Mouse (Mus musculus) midbrain, postnatal 0 days (tissue): ENCODE results near the gene Dock8. TPM values are rescaled to one million over a fixed set of nuclear protein-coding genes. Genes with fewer than 3 reads are reported as not detected.

Experiments used
- ATAC-seq: fragments of 200-750 bp; cut with Nextera tagmentation; 2 replicates; pipeline ENCODE4 v1.8.0; 2017; ENCODE audit warnings: moderate number of reproducible peaks, mild to moderate bottlenecking, moderate TSS enrichment, moderate library complexity; ENCODE audit not compliant: low FRiP score
- DNase-seq: peaks from one replicate; pipeline ENCODE4 v3.0.0-alpha.2; 2015; ENCODE audit warnings: low spot score
- H3K27ac ChIP-seq: fragments of 300-500 bp; sonication (generic); 2 replicates; pipeline ENCODE4 v1.5.1; 2014; ENCODE audit warnings: low read depth, mild to moderate bottlenecking, low read length, mixed read lengths
- H3K27me3 ChIP-seq: fragments of 300-500 bp; sonication (generic); 2 replicates; pipeline ENCODE4 v1.6.1; 2014; ENCODE audit warnings: low read length, control low read depth, mixed read lengths; ENCODE audit not compliant: insufficient read depth
- H3K36me3 ChIP-seq: fragments of 300-500 bp; sonication (generic); 2 replicates; pipeline ENCODE4 v1.6.1; 2014; ENCODE audit warnings: low read length, control low read depth, mixed read lengths; ENCODE audit not compliant: insufficient read depth
- H3K4me1 ChIP-seq: fragments of 300-500 bp; sonication (generic); 2 replicates; pipeline ENCODE4 v1.6.1; 2014; ENCODE audit warnings: mild to moderate bottlenecking, control low read depth, antibody characterized with exemption, low read length, mixed read lengths; ENCODE audit not compliant: insufficient read depth
- H3K4me2 ChIP-seq: fragments of 300-500 bp; sonication (generic); 2 replicates; pipeline ENCODE4 v1.6.1; 2014; ENCODE audit warnings: low read depth, mild to moderate bottlenecking, low read length, mixed read lengths; ENCODE audit not compliant: poor library complexity, severe bottlenecking
- H3K4me3 ChIP-seq: fragments of 300-500 bp; sonication (generic); 2 replicates; pipeline ENCODE4 v1.5.1; 2014; ENCODE audit warnings: low read depth, mild to moderate bottlenecking, low read length, moderate library complexity
- H3K9ac ChIP-seq: fragments of 300-500 bp; sonication (generic); replicated peaks from 2 replicates; pipeline ENCODE4 v1.6.1; 2014; ENCODE audit warnings: mild to moderate bottlenecking, low read length, moderate library complexity, mixed read lengths; ENCODE audit not compliant: poor library complexity, severe bottlenecking
- H3K9me3 ChIP-seq: fragments of 300-500 bp; sonication (generic); 2 replicates; pipeline ENCODE4 v1.6.1; 2016; ENCODE audit warnings: low read length, control low read depth
- CTCF ChIP-seq: IDR thresholded peaks from 2 replicates; pipeline ENCODE4 v1.5.1; 2016; ENCODE audit warnings: antibody characterized with exemption, mild to moderate bottlenecking
- WGBS: fragments of 180-500 bp; shearing (Covaris S2); extraction: QIAGEN DNeasy Blood & Tissue Kit; methylation state at CpG from one replicate; pipeline ENCODE4 v1.1.7; 2014; 5-methylcytosine and 5-hydroxymethylcytosine counted together
- polyA plus RNA-seq: library from polyadenylated mRNA; unstranded; fragments of >200 nt; fragmentation: Nextera tagmentation; extraction: Ambion mirVana; gene quantifications from 2 replicates; pipeline ENCODE4 v1.2.1, GENCODE M21; 2015
- total RNA-seq: library from RNA; depleted of rRNA; stranded (reverse); fragments of >200 nt; gene quantifications from 2 replicates; pipeline ENCODE4 v1.2.3, GENCODE M21; 2014

Gene Dock8
- total and polyA plus RNA-seq, 2 experiments from 2014 or later, result 0.44 to 0.77 TPM

DNA sequence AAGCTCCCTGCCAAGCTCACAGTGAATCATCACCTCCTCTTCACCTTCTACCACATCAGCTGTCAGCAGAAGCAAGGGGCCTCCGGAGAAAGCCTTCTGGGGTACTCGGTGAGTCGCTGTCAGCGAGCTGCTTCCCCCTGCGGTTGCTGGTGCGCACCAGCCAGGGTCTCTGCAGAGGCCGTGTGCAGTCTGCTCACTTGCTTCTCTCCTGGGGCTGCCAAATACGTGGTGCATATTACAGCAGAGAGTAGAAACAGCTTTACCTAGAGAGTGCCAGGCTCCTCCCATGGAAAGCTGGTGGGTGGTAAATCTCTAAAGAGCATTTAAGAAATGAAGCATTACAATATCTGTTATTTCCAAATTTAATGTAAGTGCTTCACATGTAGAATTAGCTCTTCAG is 123.1 kb downstream of the Dock8 start:
- ATAC-seq (no peak), DNase-seq (no peak)
- Histone ChIP-seq H3K9me3 (no peaks in the 10 kb centered on the region), H3K4me2 (no peak overlapping the region), H3K9ac (no peak overlapping the region), H3K36me3 (no peaks in the 10 kb centered on the region), H3K27ac (no peak overlapping the region), H3K4me3 (no peak overlapping the region), H3K27me3 (no peaks in the 10 kb centered on the region), H3K4me1 (no peaks in the 10 kb centered on the region)
- no peak for TF ChIP-seq CTCF
- 77% methylated on average over 8 of the region's 8 CpGs for WGBS

DNA sequence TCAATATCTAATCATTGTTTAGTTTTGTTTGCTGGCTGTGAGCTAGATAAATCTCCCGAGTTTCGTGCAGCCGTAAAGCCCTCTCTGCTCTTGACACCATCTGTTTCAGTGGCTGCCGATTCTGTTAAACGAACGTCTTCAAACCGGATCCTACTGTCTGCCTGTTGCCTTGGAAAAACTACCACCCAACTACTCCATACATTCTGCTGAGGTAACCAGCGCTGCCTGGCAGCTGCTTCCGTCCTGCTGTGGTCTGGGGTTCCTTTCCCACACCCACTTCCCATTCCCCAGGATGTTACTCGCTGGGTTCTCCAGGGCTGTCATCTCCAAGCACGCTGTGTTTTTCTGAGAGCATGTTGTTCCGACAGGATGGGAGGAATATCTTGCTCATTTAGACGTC is 123.7 kb downstream of the Dock8 start:
- H3K4me1 ChIP-seq, result no peaks in the 10 kb centered on the region
- H3K27me3 ChIP-seq, result no peaks in the 10 kb centered on the region
- no peak overlapping the region for H3K4me2 ChIP-seq
- no peak for ATAC-seq
- no peak overlapping the region for H3K9ac ChIP-seq
- no peaks in the 10 kb centered on the region for H3K9me3 ChIP-seq
- DNase-seq, result peak; percentile 24
- H3K4me3 ChIP-seq, result no peak overlapping the region
- no peak overlapping the region for H3K27ac ChIP-seq
- no peaks in the 10 kb centered on the region for H3K36me3 ChIP-seq
- no peak for TF ChIP-seq CTCF
- WGBS, result 72% methylated on average over 13 of the region's 13 CpGs

DNA sequence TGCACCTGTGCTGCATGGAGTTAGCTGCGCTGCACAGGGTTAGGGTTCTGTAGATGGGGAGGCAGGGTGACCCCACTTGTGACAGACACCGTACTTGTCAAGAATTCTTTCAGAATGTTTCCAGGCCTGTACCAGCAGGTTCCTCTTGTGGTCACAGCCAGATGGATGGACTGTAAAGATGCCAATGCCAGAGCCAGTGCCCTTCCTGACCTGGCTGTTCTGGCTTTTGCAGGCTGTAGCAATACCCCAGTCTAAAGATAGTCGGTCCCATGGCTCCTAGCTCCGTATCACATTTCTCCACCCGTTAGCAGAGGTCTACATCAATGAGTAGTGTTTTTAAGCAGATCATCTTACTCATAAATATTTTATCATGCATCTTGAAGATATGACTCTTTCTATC is 124.1 kb downstream of the Dock8 start:
- no peaks in the 10 kb centered on the region for H3K9me3 ChIP-seq
- TF ChIP-seq CTCF, result no peak
- WGBS, result 86% methylated on average over 5 of the region's 5 CpGs
- H3K9ac ChIP-seq, result no peak overlapping the region
- H3K4me3 ChIP-seq, result no peak overlapping the region
- H3K27me3 ChIP-seq, result no peaks in the 10 kb centered on the region
- no peaks in the 10 kb centered on the region for H3K36me3 ChIP-seq
- H3K27ac ChIP-seq, result no peak overlapping the region
- ATAC-seq (no peak), DNase-seq (no peak)
- H3K4me2 ChIP-seq, result no peak overlapping the region
- H3K4me1 ChIP-seq, result no peaks in the 10 kb centered on the region

DNA sequence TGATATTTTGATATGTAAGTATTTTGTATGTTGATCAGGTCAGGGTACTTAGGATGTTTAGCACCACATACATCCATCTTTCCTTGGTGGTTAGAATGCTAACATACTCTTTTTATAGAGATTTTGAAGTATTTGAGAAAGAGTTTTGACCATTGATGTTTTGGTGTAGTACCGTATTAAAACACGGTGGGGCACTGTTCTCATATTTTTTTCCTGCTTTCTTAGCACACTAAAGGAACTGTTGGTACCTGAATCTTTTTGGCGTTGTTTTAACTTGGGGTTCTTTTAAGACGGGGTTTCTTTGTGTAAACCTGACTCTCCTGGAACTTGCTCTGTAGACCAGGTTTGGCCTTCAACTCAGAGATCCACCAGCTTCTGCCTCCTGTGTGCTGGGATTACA is 133.0 kb downstream of the Dock8 start:
- Histone ChIP-seq H3K4me1 (no peaks in the 10 kb centered on the region), H3K27me3 (no peaks in the 10 kb centered on the region), H3K27ac (no peak overlapping the region), H3K4me3 (no peak overlapping the region), H3K9me3 (no peaks in the 10 kb centered on the region), H3K4me2 (no peak overlapping the region), H3K9ac (no peak overlapping the region), H3K36me3 (no peaks in the 10 kb centered on the region)
- 12% methylated on average over 4 of the region's 4 CpGs for WGBS
- TF ChIP-seq CTCF, result peak; percentile 82
- ATAC-seq (no peak), DNase-seq (peak; percentile 57)

DNA sequence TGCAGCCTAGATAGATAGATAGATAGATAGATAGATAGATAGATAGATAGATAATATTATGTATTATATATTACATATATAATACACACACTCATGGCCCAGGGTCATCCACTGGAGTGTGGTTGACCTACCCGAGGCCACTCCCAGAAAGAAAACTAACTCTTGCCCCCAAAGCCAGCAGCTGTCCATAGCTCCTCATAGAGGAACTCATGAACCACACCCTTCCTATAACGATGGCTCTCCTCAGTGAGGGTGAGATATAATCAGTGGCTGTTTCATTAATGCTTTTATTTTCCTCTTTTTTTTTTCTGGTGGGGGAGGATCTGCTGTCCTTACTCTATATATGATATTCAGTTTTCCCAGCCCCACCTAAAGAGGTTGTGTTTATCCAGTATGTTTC is 134.6 kb downstream of the Dock8 start:
- no peaks in the 10 kb centered on the region for H3K36me3 ChIP-seq
- H3K4me2 ChIP-seq, result no peak overlapping the region
- no peak overlapping the region for H3K4me3 ChIP-seq
- no peaks in the 10 kb centered on the region for H3K27me3 ChIP-seq
- ATAC-seq (no peak), DNase-seq (no peak)
- no peak for TF ChIP-seq CTCF
- no peak overlapping the region for H3K27ac ChIP-seq
- H3K9me3 ChIP-seq, result no peaks in the 10 kb centered on the region
- H3K4me1 ChIP-seq, result no peaks in the 10 kb centered on the region
- WGBS, result 81% methylated on average over 2 of the region's 2 CpGs
- no peak overlapping the region for H3K9ac ChIP-seq

DNA sequence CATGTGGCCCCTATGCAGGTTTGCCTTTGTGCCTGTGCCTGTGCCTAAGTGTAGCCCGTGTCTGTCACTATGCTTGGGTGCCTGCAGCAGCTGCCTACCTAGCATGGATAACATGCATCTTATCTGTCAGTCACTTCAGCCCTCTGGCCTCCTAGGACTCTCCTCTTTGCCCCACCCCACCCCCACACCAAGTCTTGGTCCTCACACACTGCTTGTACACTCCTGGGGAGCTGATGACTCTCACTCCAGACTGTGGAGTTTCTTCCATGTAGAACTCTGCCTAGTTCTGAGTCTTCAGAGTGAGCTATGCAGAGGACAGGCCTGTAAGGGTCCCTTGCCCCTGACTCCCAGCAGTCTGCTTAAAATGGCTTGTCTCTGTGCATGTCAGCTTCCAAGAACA is 136.8 kb downstream of the Dock8 start:
- H3K9ac ChIP-seq, result no peak overlapping the region
- DNase-seq (no peak), ATAC-seq (no peak)
- 81% methylated on average over 1 of the region's 1 CpGs for WGBS
- TF ChIP-seq CTCF, result no peak
- no peaks in the 10 kb centered on the region for H3K9me3 ChIP-seq
- H3K27me3 ChIP-seq, result no peaks in the 10 kb centered on the region
- no peak overlapping the region for H3K4me2 ChIP-seq
- no peak overlapping the region for H3K4me3 ChIP-seq
- H3K36me3 ChIP-seq, result no peaks in the 10 kb centered on the region
- H3K4me1 ChIP-seq, result no peaks in the 10 kb centered on the region
- H3K27ac ChIP-seq, result no peak overlapping the region
